Mouse (Mus musculus) cerebellum, adult (tissue): ENCODE data around the gene Ciita.
A peak's percentile ranks its signal among the peaks of the same experiment; 100 is the strongest.

Source experiments
- ATAC-seq: cut with Nextera tagmentation; 2 replicates; pipeline ENCODE4 v1.9.2; 2017; ENCODE audit warnings: mild to moderate bottlenecking, moderate library complexity, mixed read lengths; ENCODE audit not compliant: insufficient number of reproducible peaks, low FRiP score, low TSS enrichment

The Ciita gene

GRCm38 (mm10) chr16:10542698-10543365, 63.0 kb downstream of the Ciita start, which contains the start of gene Dexi:
Gene Dexi, minus strand, starts transcription at chr16:10543054.
- peak; percentile 82 for ATAC-seq

GRCm38 (mm10) chr16:10544995-10545622, 65.2 kb downstream of the Ciita start, which contains the start of gene Clec16a:
Gene Clec16a, plus strand, starts transcription at chr16:10545339.
- peak; percentile 76 for ATAC-seq

- ATAC-seq = no peak
Measured at GRCm38 (mm10) chr16:10546865-10547264, 67.0 kb downstream of the Ciita start.

GRCm38 (mm10) chr16:10548938-10549337, 69.1 kb downstream of the Ciita start:
- ATAC-seq = no peak

- no peak for ATAC-seq
Measured at GRCm38 (mm10) chr16:10549600-10549999, 69.7 kb downstream of the Ciita start.

GRCm38 (mm10) chr16:10551592-10551991, 71.7 kb downstream of the Ciita start:
- ATAC-seq = no peak

GRCm38 (mm10) chr16:10553858-10554257, 74.0 kb downstream of the Ciita start:
- ATAC-seq = no peak

- no peak for ATAC-seq
Measured at GRCm38 (mm10) chr16:10559991-10560390, 80.1 kb downstream of the Ciita start.

GRCm38 (mm10) chr16:10565278-10565885, 85.5 kb downstream of the Ciita start:
- ATAC-seq = peak; percentile 90

- no peak for ATAC-seq
Measured at GRCm38 (mm10) chr16:10567153-10567552, 87.3 kb downstream of the Ciita start.

GRCm38 (mm10) chr16:10569809-10570395, 90.0 kb downstream of the Ciita start:
- no peak for ATAC-seq

DNA sequence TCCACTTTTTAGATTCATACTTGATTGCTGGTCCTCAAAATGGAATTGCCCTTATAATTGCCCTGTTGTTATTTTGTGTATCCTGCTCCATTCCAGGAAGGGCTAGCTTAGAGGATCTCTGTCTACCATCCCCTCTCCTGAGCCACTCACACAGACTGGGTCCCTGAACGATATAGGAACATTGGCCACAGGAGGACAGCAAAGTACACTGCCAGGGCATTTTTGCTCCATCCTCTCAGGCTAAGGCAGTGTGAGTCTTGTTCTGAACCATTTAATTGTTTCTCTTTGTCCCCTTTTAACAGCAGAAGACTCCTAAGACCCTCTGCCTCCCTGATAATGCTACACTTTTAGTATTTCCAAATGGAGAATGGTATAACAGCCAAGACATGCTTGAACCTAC, 90.8 kb downstream of the Ciita start:
- no peak for ATAC-seq

- ATAC-seq = no peak
Measured at GRCm38 (mm10) chr16:10571820-10572219, 92.0 kb downstream of the Ciita start.

GRCm38 (mm10) chr16:10574936-10575335, 95.1 kb downstream of the Ciita start:
- ATAC-seq = no peak

DNA sequence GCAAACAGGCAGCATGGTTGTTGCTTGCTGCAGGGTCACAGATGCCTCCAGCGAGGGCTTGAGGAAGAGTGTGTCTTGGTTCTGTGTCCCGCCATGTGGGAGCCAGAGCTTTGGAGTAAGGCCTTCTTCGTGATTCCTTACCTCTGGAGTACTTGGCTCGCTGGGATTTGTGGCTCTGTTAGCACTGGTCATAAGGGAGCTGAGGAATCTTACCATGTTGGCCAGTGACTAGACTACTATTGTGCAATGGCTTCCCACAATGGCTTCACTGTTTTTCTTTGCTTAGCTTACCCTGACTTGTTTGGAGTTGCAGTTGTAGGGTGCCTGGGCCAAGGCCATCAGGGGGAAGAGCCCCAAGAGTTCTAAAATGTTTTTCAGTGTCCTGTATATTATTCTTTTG, 96.1 kb downstream of the Ciita start:
- ATAC-seq = no peak

GRCm38 (mm10) chr16:10577548-10577947, 97.7 kb downstream of the Ciita start:
- ATAC-seq = no peak
